Mouse (Mus musculus) testis, adult 2 months (tissue): Measurements from ENCODE around the gene Ly9.

ENCODE experiments used
- CTCF ChIP-seq: fragments of 200-500 bp; IDR thresholded peaks from 2 replicates; pipeline ENCODE4 v1.5.1; 2012; ENCODE audit warnings: low read depth, mild to moderate bottlenecking, inconsistent platforms, low read length, moderate library complexity; ENCODE audit not compliant: control insufficient read depth, insufficient read depth, insufficient replicate concordance
- POLR2A ChIP-seq: fragments of 200-500 bp; IDR thresholded peaks from 2 replicates; pipeline ENCODE4 v1.6.1; 2012; ENCODE audit warnings: low read depth, mild to moderate bottlenecking, inconsistent platforms, low read length, moderate library complexity; ENCODE audit not compliant: control insufficient read depth

DNA sequence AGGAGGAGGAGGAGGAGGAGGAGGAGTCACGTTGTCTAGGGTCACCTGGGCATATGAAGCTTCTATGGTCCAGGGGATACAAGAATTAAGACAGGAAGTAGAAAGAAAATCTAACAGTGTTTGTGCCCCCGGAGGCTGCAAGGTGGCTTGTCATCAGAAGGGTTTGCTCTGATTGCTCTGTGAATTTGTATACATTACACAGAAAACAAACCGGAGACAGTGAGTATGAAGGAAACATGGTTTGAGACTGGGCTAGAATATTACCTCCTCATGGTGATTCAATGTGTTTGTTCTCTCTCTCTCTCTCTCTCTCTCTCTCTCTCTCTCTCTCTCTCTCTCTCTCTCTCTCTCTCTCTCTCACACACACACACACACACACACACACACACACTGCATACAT is 554 bp downstream of the Ly9 start:
- TF ChIP-seq CTCF (no peak), POLR2A (no peak)
